ENCODE assay signal across 8 mouse cellular contexts in the genomic region with DNA sequence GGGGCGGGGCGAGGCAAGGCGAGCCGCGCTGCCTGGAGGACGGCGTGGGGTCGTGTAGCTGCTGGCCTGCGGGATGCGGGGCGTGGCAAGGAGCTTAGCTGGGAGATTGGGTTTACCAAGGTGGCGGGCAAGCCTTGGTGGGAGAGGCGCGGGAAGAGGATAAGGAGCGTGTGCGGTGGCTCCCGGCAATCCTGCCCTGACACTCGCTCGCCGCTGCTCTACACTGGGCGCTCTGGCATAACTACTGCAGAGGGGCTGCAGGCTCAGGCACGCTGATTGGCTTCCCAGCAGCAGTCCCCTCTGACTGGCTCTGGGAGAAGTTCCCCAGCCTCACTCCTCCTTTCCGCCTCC. TPM values are rescaled to one million over a fixed set of nuclear protein-coding genes. Genes with fewer than 3 reads are reported as not detected.
DNase-seq lines count a peak whose midpoint lies in the region; ATAC-seq and TF ChIP-seq lines count a peak whose summit lies in the region.

No protein-coding gene starts in this region.

- no peaks in the 10 kb centered on the region for H3K36me3 ChIP-seq in heart, embryonic 11.5 days (ENCODE audit: control insufficient read depth, insufficient read depth, low read length)
- no peaks in the 10 kb centered on the region for H3K36me3 ChIP-seq in liver, embryonic 11.5 days (ENCODE audit: control insufficient read depth, insufficient read depth, low read length)

- no peaks in the 10 kb centered on the region for H3K27me3 ChIP-seq in heart, embryonic 11.5 days (ENCODE audit: control insufficient read depth, insufficient read depth, low read length)
- no peaks in the 10 kb centered on the region; the same call in none of the 2 replicates for H3K27me3 ChIP-seq in liver, embryonic 11.5 days (replicated peaks; ENCODE audit: control insufficient read depth, insufficient read depth, low read length)

- peaks cover 4% of the 10 kb centered on the region; the same call in 1 of the 2 replicates for H3K4me1 ChIP-seq in heart, embryonic 11.5 days (ENCODE audit: control insufficient read depth, insufficient read depth, low read length)
- H3K4me1 ChIP-seq in liver, embryonic 11.5 days (replicated peaks; ENCODE audit: control insufficient read depth, insufficient read depth, low read length) = no peaks in the 10 kb centered on the region; the same call in 1 of the 2 replicates
- H3K4me1 ChIP-seq in olfactory bulb, adult 2 months (ENCODE audit: control insufficient read depth, insufficient read depth, low read length) = peaks cover 3% of the 10 kb centered on the region

- 12% methylated on average over 16 of the region's 23 CpGs for WGBS in heart, embryonic 11.5 days (ENCODE audit: insufficient replicate concordance)
- 15% methylated on average over 22 of the region's 23 CpGs for WGBS in liver, embryonic 11.5 days
- WGBS in olfactory bulb, adult 2 months = 27% methylated on average over 21 of the region's 23 CpGs

- peak overlapping the region; percentile 53 for H3K4me3 ChIP-seq in heart, embryonic 11.5 days (ENCODE audit: low read depth, low read length)
- peak overlapping the region; percentile 58 for H3K4me3 ChIP-seq in liver, embryonic 11.5 days (ENCODE audit: low read depth, low read length)
- peak overlapping the region; percentile 76 for H3K4me3 ChIP-seq in olfactory bulb, adult 2 months (ENCODE audit: insufficient read depth, low read depth, low read length)

- H3K9ac ChIP-seq in heart, embryonic 11.5 days (ENCODE audit: low read depth, low read length) = peak overlapping the region; percentile 66; the same call in 1 of the 2 replicates
- peak overlapping the region; percentile 25; the same call in 1 of the 2 replicates for H3K9ac ChIP-seq in liver, embryonic 11.5 days (ENCODE audit: low read depth, low read length)

- TF ChIP-seq CTCF in olfactory bulb, adult 2 months (IDR thresholded peaks at IDR 0.05; ENCODE audit: insufficient read depth, low read depth, low read length) = no peak

- ATAC-seq in heart, embryonic 11.5 days (replicated peaks; ENCODE audit: insufficient number of reproducible peaks, low FRiP score, low TSS enrichment) = peak; percentile 84
- peak; percentile 86 for ATAC-seq in liver, embryonic 11.5 days (replicated peaks; ENCODE audit: low FRiP score)
- ATAC-seq in activated CD4-positive, CD25-positive, alpha-beta regulatory T cell, adult 4 months = no peak

- H3K4me2 ChIP-seq in heart, embryonic 11.5 days = peak overlapping the region; percentile 64
- peak overlapping the region; percentile 61 for H3K4me2 ChIP-seq in liver, embryonic 11.5 days

- peak overlapping the region; percentile 79; the same call in 1 of the 2 replicates for H3K27ac ChIP-seq in heart, embryonic 11.5 days (ENCODE audit: low read depth, low read length)
- H3K27ac ChIP-seq in liver, embryonic 11.5 days (ENCODE audit: low read depth, low read length) = no peak overlapping the region; the same call in 1 of the 2 replicates
- H3K27ac ChIP-seq in olfactory bulb, adult 2 months (ENCODE audit: insufficient read depth, low read depth, low read length) = no peak overlapping the region

- TF ChIP-seq POLR2A in olfactory bulb, adult 2 months (IDR thresholded peaks at IDR 0.05; ENCODE audit: insufficient read depth, low read depth, low read length) = no peak

- peak; percentile 21 for DNase-seq in gastrocnemius, adult 18-20 months (ENCODE audit: low spot score)
- no peak for DNase-seq in gastrocnemius, adult 8-10 months (ENCODE audit: low spot score in 2 of 2)
- peak; percentile 56 to 67 for DNase-seq in right cerebral cortex, postnatal 10 days (ENCODE audit: low spot score in 2 of 2)
- DNase-seq in right cerebral cortex, postnatal 36 days (ENCODE audit: low spot score in 2 of 2) = no peak
- no peak for DNase-seq in liver, embryonic 11.5 days (ENCODE audit: low spot score)

- H3K9me3 ChIP-seq in heart, embryonic 11.5 days (replicated peaks; ENCODE audit: control insufficient read depth, low read length) = no peaks in the 10 kb centered on the region
- H3K9me3 ChIP-seq in liver, embryonic 11.5 days (ENCODE audit: control insufficient read depth, low read length) = no peaks in the 10 kb centered on the region

RNA-seq across cellular contexts. Expression of a gene that starts 0.3 kb away (rescaled TPM):
- total RNA-seq in gastrocnemius, adult 18-20 months (2021) = 1 to 10 TPM; 5.1 to 8.2 TPM
- total RNA-seq in gastrocnemius, adult 8-10 months (2022) = 1 to 10 TPM; 1.8 to 6.9 (median 4.1) TPM
- 600 and 644 TPM in 2 replicates for polyA plus RNA-seq in heart, embryonic 11.5 days (2014; fragmentation: Nextera tagmentation; extraction: Ambion mirVana)
- 524 and 545 TPM in 2 replicates for polyA plus RNA-seq in liver, embryonic 11.5 days (2014; fragmentation: Nextera tagmentation; extraction: Ambion mirVana)
- polyA plus RNA-seq in olfactory bulb, adult 2 months (2012; ENCODE audit: insufficient read depth, insufficient read length, low replicate concordance, missing spikeins) = not detected in 2 replicates
- polyA plus RNA-seq in activated CD4-positive, CD25-positive, alpha-beta regulatory T cell, adult 4 months (2017; shearing (Covaris generic)) = not detected

Comparison
In these comparisons a context has a peak if more than half of its experiments do, and no peak if none do; other contexts are left out.
1. DNase-seq: peak in gastrocnemius, adult 18-20 months (single experiment) and right cerebral cortex, postnatal 10 days (2 of 2); none in gastrocnemius, adult 8-10 months (0 of 2), right cerebral cortex, postnatal 36 days (0 of 2) and liver, embryonic 11.5 days (single experiment).
2. RNA of a gene that starts 0.3 kb away (polyA plus RNA-seq): 600 to 644 TPM in heart, embryonic 11.5 days and 524 to 545 TPM in liver, embryonic 11.5 days; not detected in olfactory bulb, adult 2 months and not detected in activated CD4-positive, CD25-positive, alpha-beta regulatory T cell, adult 4 months; every median in the first group is over 100 times any median in the second.
3. Peak in every context shown above with its lines, with median percentiles within 50 percentile points of each other: H3K4me3 ChIP-seq.